Mouse (Mus musculus): ENCODE data around the gene Zfp579.

GRCm38 (mm10) chr7:5016920-5017319 lies 21.0 kb upstream of the Zfp579 start:
- no peak for TF ChIP-seq CTCF (IDR thresholded peaks at IDR 0.05; ENCODE audit: low read depth)
- TF ChIP-seq EP300 (optimal IDR thresholded peaks at IDR 0.05) = no peak
